Mouse (Mus musculus) spleen, adult 2 months (tissue): ENCODE measurements around the gene Csnk1e. TPM values are rescaled to one million over a fixed set of nuclear protein-coding genes. Genes with fewer than 3 reads are reported as not detected.
A peak's percentile ranks its signal among the peaks of the same experiment; 100 is the strongest.

Experiments used
- DNase-seq, 2 experiments: peaks; one replicate each; pipeline versions ENCODE4 v3.0.0 to v3.0.0-alpha.2; 2012 to 2021; ENCODE audit warnings: low spot score in 2 of 2, low read depth in 1 of 2
- H3K27ac ChIP-seq: fragments of 200-500 bp; 2 replicates; pipeline ENCODE4 v1.5.1; 2012; ENCODE audit warnings: low read length, inconsistent platforms; ENCODE audit not compliant: insufficient read depth
- H3K27me3 ChIP-seq: fragments of 200-500 bp; 2 replicates; pipeline ENCODE4 v1.6.1; 2012; ENCODE audit warnings: mild to moderate bottlenecking, moderate library complexity, low read length, inconsistent platforms; ENCODE audit not compliant: control insufficient read depth, insufficient read depth
- H3K36me3 ChIP-seq: fragments of 200-500 bp; 2 replicates; pipeline ENCODE4 v1.6.1; 2012; ENCODE audit warnings: mild to moderate bottlenecking, low read length, inconsistent platforms; ENCODE audit not compliant: control insufficient read depth, insufficient read depth
- H3K4me1 ChIP-seq: fragments of 200-500 bp; 2 replicates; pipeline ENCODE4 v1.6.1; 2011; ENCODE audit warnings: inconsistent platforms; ENCODE audit not compliant: control insufficient read depth, insufficient read depth, insufficient read length
- H3K4me3 ChIP-seq: fragments of 200-500 bp; 2 replicates; pipeline ENCODE4 v1.5.1; 2011; ENCODE audit warnings: mild to moderate bottlenecking, inconsistent platforms; ENCODE audit not compliant: insufficient read depth, insufficient read length; ENCODE audit errors: extremely low read depth
- CTCF ChIP-seq: fragments of 200-500 bp; IDR thresholded peaks from 2 replicates; pipeline ENCODE4 v1.5.1; 2011; ENCODE audit warnings: mild to moderate bottlenecking, inconsistent platforms; ENCODE audit not compliant: insufficient read depth, insufficient read length, insufficient replicate concordance; ENCODE audit errors: extremely low read depth
- POLR2A ChIP-seq: fragments of 200-500 bp; IDR thresholded peaks from 2 replicates; pipeline ENCODE4 v1.6.1; 2011; ENCODE audit warnings: low read depth, low read length, inconsistent platforms
- WGBS: fragments of 180-500 bp; shearing (Covaris S2); methylation state at CpG from one replicate; pipeline ENCODE4 v1.1.7; 2018; 5-methylcytosine and 5-hydroxymethylcytosine counted together
- polyA plus RNA-seq: library from polyadenylated mRNA; depleted of rRNA; stranded (reverse); fragments of >200 nt; gene quantifications from 2 replicates; pipeline ENCODE4 v1.2.3, GENCODE M21; 2012

Csnk1e gene
- polyA plus RNA-seq, 1 experiment = 26.3 TPM

- H3K27me3 ChIP-seq = no peaks in the 10 kb centered on the region
- H3K27ac ChIP-seq = no peak overlapping the region
- H3K4me3 ChIP-seq = no peak overlapping the region
- DNase-seq = peak; percentile 41 to 59
- WGBS = 66% methylated on average over 21 of the region's 23 CpGs
- TF ChIP-seq CTCF (peak; percentile 73; the same call in 1 of the 2 replicates), POLR2A (no peak)
- H3K36me3 ChIP-seq = peaks cover 11% of the 10 kb centered on the region
- H3K4me1 ChIP-seq = no peaks in the 10 kb centered on the region
Observed at GRCm38 (mm10) chr15:79380468-79381444, 74.6 kb downstream of the Csnk1e start.

- DNase-seq = no peak
- WGBS = 89% methylated on average over 7 of the region's 7 CpGs
- no peak for TF ChIP-seq POLR2A
- no peak overlapping the region for H3K27ac ChIP-seq
- H3K4me3 ChIP-seq = no peak overlapping the region
- H3K27me3 ChIP-seq = no peaks in the 10 kb centered on the region
- no peaks in the 10 kb centered on the region for H3K4me1 ChIP-seq
- peaks cover 11% of the 10 kb centered on the region for H3K36me3 ChIP-seq
Observed at GRCm38 (mm10) chr15:79379658-79380057, 75.7 kb downstream of the Csnk1e start.

GRCm38 (mm10) chr15:79378608-79379007 is 76.8 kb downstream of the Csnk1e start:
- TF ChIP-seq CTCF = no peak
- TF ChIP-seq POLR2A = no peak
- DNase-seq = no peak
- H3K27ac ChIP-seq = no peak overlapping the region
- H3K4me1 ChIP-seq = no peaks in the 10 kb centered on the region
- no peaks in the 10 kb centered on the region for H3K27me3 ChIP-seq
- peaks cover 12% of the 10 kb centered on the region for H3K36me3 ChIP-seq
- WGBS = 98% methylated on average over 10 of the region's 10 CpGs
- no peak overlapping the region for H3K4me3 ChIP-seq

GRCm38 (mm10) chr15:79377681-79378080 is 77.7 kb downstream of the Csnk1e start:
- TF ChIP-seq POLR2A (no peak), CTCF (no peak)
- peaks cover 14% of the 10 kb centered on the region for H3K36me3 ChIP-seq
- no peak for DNase-seq
- H3K4me1 ChIP-seq = no peaks in the 10 kb centered on the region
- WGBS = 88% methylated on average over 6 of the region's 6 CpGs
- H3K4me3 ChIP-seq = no peak overlapping the region
- no peaks in the 10 kb centered on the region for H3K27me3 ChIP-seq
- H3K27ac ChIP-seq = no peak overlapping the region

GRCm38 (mm10) chr15:79374760-79375159 is 80.6 kb downstream of the Csnk1e start:
- WGBS = 68% methylated on average over 3 of the region's 3 CpGs
- Histone ChIP-seq H3K36me3 (peaks cover 16% of the 10 kb centered on the region), H3K27ac (no peak overlapping the region), H3K4me1 (no peaks in the 10 kb centered on the region), H3K27me3 (no peaks in the 10 kb centered on the region), H3K4me3 (no peak overlapping the region)
- TF ChIP-seq POLR2A (no peak), CTCF (no peak)
- no peak for DNase-seq

GRCm38 (mm10) chr15:79370281-79370843 is 85.0 kb downstream of the Csnk1e start:
- TF ChIP-seq CTCF (no peak), POLR2A (no peak)
- Histone ChIP-seq H3K4me3 (no peak overlapping the region), H3K27ac (no peak overlapping the region), H3K36me3 (peaks cover 16% of the 10 kb centered on the region), H3K27me3 (no peaks in the 10 kb centered on the region), H3K4me1 (no peaks in the 10 kb centered on the region)
- no peak for DNase-seq
- WGBS = 80% methylated on average over 7 of the region's 7 CpGs
